Mouse (Mus musculus) adrenal gland, adult 8-10 months (tissue): ENCODE results near the gene Vmn2r26. TPM values are rescaled to one million over a fixed set of nuclear protein-coding genes. Genes with fewer than 3 reads are reported as not detected.
"Not testable (repeated sequence)": the region's sequence is repeated elsewhere in the genome, so short reads cannot be mapped to it uniquely, and the experiment has no call there.

ENCODE experiments used
- DNase-seq: peaks from one replicate; pipeline ENCODE4 v3.0.0; 2022
- total RNA-seq, 4 experiments: library from RNA; stranded (reverse); gene quantifications; 2 replicates each; pipeline ENCODE4 v1.2.4; 2022

The Vmn2r26 gene
- total RNA-seq = under 1 TPM in 2 of 4 experiments, not detected in 2; 0.03 TPM

- not testable (repeated sequence) for DNase-seq
Observed at GRCm38 (mm10) chr6:124024268-124024667, at the start of gene Vmn2r26. Gene Vmn2r26, plus strand, starts transcription at chr6:124024568.

GRCm38 (mm10) chr6:124020841-124021240, 3.5 kb upstream of the Vmn2r26 start:
- no peak for DNase-seq

DNA sequence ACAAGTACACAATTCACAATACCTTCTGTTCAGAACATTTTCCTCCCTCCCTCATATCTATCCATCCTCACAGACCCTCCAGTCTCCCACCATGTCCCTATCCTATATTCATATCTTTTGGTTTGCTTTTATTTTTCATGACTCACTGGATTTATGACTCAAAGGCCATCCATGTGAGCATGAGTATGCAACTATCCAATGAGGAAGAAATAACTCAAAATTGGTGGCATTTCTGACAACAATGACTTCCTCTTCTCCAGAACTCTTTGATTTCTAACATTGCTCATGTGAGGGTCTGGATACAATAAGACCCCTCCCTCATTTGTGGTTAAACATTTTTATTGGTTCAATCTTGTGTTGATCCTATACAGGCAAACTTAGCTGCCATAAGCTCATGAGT, 24.0 kb downstream of the Vmn2r26 start:
- DNase-seq = no peak

GRCm38 (mm10) chr6:124053611-124054010, 29.2 kb downstream of the Vmn2r26 start:
- DNase-seq = not testable (repeated sequence)

- no peak for DNase-seq
Observed at GRCm38 (mm10) chr6:124102334-124102733, 78.0 kb downstream of the Vmn2r26 start.

Other genes with a start within 250 kb of the Vmn2r26 start
- under 1 TPM in 3 of 4 experiments, not detected in 1; 0.03 TPM for gene Vmn2r24, start 245.7 kb upstream of the Vmn2r26 start, total RNA-seq
- not detected for gene Vmn2r25, start 171.1 kb upstream of the Vmn2r26 start, total RNA-seq
- gene Vmn2r27, start 207.3 kb downstream of the Vmn2r26 start, total RNA-seq = not detected